Mouse (Mus musculus) mouse embryonic stem cell (cell line): Measurements from ENCODE around the gene Tbce.
"Not testable (repeated sequence)": the region's sequence is repeated elsewhere in the genome, so short reads cannot be mapped to it uniquely, and the experiment has no call there.

Source experiments
- in situ Hi-C, 2 experiments: fragments of 300-500 bp; cut with MboI; formaldehyde crosslinking; loops; 1 replicate in 1 of 2; 3 replicates in 1 of 2; pipeline ENCODE4 v1.14.3; 2019 to 2020; ENCODE audit warnings: low sequenced_read_pairs in 2 of 2, low pct_unique_long_range_greater_than_20kb in 1 of 2, mixed read lengths in 1 of 2; ENCODE audit not compliant: unreplicated experiment in 1 of 2

Tbce gene

DNA sequence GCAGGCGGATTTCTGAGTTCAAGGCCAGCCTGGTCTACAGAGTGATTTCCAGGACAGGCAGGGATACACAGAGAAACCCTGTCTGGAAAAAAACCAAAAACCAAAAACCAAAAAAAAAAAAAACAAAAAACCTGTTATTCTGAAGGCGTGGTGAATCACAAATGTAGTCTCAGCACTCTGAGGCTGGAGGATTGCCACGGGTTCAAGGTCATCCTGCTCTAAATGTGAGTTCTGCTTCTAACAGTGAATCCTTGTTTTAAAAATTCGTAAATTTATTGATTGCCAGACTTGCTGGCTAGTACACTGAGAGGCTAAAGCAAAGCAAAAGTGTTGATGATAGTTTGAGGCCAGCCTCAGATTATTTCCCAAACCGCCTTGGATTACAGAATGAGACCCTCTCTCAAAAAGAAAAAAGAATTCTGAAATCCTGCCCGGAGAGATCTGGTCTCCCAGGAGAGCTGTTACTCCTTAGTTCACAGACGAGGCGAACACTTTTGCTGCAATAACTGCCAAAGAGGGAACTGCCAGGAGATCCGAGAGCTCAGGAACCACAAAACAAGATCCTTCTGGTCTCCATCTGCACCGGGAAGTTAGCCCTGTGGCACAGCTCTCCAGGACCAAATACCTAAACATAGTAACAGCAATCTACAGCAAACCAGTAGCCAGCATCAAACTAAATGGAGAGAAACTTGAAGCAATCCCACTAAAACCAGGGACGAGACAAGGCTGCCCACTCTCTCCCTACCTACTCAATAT is 3.4 kb downstream of the Tbce start:
- in situ Hi-C loops, result no loop called here

DNA sequence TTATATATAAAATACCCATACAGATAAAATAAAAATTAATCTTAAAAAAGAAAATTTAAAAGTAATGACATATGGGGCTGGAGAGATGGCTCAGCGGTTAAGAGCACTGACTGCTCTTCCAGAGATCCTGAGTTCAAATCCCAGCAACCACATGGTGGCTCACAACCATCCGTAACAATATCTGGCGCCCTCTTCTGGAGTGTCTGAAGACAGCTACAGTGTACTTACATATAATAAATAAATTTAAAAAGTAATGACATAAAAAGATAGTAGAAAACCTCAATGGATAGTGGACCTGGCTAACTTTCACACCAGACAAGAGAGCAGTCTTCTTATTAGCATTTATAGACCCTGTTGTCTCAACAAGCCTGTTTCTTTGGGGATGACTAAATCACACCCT is 4.1 kb downstream of the Tbce start:
- in situ Hi-C loops, result not testable (repeated sequence)

DNA sequence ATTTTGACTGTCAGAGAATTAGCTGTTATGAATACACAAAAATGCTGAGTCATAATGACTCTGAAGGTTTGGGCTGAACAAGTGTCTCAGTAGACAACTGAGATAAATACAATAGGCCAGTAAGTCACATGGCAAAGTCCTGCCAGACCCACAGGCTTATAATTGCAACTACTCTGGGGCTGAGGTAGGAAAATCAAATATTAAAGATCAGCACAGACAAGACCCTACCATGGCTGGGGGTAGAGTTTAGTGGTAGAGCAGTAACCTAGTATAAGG is 5.4 kb downstream of the Tbce start:
- in situ Hi-C loops, result no loop called here

DNA sequence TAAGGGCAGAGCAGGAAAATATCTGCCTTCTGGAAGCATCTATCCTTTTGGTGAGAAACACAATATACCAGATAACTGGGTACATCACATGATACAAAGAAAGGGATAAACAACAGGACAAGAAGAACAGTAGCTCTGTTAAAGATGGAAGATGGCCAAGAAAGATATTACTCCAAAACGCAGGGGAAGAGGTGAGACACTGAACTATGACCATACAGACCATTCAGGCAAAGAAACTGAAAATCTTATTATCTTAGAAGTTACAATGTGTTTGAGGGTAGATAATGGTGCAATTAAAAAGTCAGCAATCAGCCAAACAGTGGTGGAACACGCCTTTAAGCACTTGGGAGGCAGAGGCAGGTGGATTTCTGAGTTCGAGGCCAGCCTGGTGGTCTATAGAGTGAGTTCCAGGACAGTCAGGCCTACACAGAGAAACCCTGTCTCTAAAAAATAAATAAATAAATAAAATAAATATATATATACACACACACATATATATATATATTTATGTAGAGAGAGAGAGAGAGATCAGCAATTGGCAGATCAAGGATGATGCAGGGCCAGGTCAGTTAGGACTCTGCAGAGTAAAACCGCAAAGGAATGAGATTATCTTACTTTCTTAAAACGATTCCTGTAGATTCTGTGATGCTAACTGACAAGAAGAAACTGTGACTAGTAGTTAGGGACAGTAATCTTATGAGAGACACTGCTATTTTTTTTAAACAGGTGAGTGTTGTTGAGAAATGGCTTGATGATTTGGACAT is 5.9 kb downstream of the Tbce start:
- in situ Hi-C loops, result no loop called here

DNA sequence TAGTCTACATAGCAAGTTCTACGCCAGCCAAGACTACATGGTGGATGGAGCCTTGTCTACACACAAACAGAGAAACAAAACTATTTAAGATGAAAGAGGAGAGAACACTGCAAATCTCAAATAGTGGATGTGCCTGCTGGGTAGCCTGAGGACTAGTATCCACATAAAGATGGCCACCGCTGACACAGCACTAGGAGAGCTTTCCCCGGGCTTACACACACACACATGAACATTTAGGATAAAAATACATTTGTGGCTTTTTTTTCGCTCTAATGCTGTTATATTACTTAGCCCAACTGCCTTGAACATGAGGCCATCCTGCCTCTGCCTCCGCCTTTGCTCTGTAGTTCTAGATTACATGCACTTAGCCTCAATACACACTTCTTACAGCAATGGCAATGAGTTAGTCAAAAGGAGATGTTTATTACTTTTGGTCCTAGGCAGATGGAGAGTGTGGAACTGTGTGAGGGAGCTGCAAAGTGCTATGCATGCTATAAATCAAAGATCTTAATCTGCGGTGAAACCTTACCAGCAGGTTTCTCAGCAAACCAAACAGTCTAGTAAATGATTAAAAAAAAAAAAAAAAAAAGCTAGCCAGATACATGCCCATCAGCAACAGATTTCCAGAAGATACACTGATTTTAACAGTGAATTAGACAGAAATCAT is 13.2 kb downstream of the Tbce start:
- in situ Hi-C loops, result no loop called here

DNA sequence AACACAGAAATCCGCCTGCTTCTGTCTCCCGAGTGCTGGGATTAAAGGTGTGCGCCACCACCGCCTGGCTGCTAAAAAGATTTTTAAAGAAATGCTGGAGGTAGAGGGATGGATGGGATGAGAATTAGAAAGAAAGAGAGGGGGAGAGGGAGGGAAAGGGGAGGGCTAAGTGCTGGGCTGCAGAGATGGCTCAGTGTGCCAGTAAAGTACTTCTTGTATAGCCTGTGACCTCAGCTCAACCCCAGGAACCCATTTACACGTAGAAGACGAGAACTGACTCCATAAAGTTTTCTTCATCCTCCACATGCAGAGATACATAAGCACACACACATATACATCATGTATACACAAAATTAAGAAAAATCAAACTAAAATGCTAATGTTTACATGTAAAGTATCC is 13.9 kb downstream of the Tbce start:
- in situ Hi-C loops, result no loop called here

DNA sequence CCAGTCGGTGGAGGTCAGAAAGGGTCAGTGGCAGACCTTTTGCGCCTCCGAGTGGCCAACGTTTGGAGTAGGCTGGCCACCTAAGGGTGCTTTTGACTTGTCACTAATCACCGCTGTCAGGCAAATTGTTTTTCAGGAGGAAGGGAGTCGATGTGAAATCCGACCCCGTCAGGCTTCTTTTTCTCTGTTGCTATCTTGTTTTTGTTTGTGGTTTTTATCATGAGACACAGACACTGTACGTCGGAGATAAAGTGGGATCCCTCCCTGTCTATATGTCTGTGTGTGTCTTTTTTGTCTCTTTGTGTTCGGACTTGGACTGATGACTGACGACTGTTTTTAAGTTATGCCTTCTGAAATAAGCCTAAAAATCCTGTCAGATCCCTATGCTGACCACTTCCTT is 18.0 kb downstream of the Tbce start:
- in situ Hi-C loops, result not testable (repeated sequence)

DNA sequence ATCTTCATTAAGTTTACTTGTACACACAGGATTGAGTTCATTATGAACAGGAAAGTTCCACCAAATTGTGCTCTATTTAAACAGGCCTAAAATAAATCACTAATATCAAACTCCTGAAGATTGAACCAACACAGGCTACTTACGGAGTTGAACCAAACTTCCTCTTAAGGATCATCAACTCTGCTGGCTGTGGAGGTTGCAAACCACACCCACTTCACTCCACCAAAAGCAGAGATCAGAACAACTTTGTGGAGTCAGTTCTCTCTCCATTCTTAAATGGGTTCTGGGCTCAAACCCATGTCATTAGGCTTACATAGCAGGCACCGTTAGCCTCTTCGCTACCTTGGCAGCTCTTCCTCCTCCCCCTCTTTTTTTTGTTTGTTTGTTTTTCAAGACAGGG is 20.6 kb downstream of the Tbce start:
- in situ Hi-C loops, result no loop called here

DNA sequence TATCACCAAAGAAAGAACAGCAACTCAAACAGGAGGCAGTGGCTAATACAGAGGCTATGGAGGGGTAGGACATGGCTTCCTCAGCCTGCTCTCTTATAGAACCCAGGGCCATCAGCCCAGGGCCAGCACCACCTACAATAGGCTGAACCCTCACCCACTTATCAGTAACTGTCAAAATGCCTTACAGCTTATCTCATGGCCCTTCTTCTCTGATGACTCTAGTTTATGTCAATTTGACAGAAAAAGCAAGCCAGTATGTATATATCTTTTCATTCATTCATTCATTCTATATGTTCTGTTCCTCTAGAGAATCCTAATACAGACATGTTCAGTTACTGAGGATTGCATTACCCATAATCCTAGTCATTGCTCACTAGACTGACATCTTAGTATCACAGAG is 21.2 kb downstream of the Tbce start:
- in situ Hi-C loops, result no loop called here

DNA sequence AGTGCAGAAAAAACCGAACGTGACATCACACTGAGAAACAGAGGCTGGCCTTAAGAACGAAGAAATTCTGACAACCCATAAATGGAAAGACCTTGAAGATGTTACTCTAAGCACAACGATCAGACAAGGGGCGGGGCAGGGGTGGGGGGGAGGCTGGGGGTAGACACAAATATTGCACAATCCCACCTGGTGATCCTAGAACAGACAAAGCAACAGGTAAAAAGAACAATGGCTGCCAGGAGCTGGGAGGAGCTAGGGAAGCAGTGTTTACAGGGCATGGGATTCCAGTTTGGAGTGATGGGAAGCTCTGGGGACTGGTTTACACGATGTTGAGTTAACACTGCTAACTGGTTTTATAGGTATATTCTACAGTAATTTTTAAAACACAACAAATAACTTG is 23.8 kb downstream of the Tbce start:
- in situ Hi-C loops, result no loop called here

DNA sequence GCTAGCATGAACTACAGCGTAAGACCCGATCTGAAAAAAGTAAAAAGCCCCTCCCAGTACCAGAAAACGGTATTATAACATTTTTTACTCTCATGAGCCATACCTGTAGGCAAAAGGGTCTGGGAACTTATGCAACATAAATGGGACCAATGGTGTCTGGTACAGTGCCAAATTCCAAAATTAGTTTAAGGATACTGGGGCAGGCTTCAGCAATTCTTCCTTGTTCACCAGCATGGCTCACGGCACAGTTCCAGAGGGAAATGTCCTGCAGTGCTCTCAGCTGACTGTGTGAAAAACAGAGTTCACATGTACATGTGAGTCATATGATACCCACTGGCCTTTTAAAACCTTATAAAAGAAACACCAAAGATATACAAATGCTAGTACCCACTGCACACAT is 24.9 kb downstream of the Tbce start:
- in situ Hi-C loops, result no loop called here

DNA sequence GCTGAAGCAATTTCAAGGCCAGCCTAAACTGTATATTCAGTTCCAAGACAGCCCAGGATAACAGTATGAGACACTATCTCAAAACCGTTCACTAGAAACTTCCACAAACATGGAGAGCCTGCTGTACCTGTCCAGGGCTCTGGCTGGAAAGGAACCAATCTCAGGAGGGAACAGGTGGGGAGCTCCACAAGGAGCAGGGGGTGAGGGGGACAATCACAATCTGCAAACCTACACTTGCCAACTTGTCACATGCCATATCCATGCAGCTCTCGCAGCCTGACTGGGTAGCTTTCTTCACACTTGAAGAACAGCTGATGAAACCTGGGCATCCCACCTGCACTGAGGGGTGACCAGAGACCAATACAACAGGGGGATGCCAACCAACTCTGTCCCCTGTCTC is 25.4 kb downstream of the Tbce start:
- in situ Hi-C loops, result no loop called here

DNA sequence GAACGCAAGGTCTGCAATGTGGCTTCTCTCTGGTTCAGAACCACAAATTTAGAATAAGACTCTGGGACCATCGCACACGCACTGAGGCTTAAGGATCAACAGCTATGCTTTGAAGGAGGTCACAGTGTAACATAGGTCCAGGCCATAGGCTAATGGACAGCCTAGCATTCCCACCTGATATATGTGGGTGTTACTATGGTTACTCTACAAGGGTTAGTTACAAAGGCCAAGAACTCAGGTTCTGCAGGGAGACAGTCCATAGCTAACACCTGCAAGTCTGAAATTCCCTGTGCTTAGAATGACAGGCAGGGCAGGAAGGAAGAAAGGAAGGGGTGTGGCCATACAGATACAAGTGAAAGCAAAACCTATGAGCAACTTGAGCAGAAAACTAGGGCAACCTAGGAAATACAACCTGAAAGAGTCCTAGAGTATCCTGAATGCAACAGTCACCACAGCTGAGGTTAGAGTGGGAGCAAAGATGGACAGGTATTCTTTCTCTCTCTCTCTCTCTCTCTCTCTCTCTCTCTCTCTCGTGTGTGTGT is 27.9 kb downstream of the Tbce start:
- in situ Hi-C loops, result no loop called here

DNA sequence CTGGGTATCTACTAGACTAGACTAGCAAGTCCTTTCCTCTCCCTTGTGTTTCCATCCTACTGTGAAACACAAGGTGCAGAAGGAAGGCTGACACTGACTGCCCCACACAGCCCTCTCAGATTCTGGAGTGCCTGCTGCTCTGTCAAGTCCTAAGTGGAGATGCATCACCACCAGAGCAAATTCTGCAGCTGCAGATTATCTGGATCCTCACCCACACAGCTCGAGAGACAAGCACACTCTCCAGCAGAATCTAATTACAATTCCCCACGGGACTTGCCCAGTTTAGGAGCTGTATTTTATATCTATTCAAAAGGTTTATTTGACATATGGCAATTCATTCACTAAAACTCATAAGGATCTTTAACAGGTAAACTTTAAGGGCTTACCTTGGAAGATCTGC is 33.4 kb downstream of the Tbce start:
- in situ Hi-C loops, result no loop called here

DNA sequence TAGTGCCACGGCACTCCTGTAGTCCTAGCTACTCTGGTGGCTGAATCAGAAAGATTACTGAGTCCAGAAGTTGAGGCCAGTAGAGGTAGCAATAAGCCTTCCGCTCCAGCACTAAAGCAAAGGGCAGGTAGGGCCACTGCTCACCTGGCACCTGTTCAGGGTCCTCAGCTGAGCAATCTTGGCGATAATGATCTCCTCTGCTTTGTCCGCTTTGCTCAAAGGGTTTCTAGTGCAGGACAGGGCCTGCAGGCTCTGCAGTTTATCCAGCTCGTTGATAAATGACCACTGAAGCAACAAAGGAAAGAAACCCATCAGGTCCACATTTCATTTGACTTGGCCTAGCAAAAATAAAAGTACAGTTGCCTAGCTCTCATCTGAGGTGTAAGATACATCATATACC is 34.4 kb downstream of the Tbce start:
- in situ Hi-C loops, result no loop called here

DNA sequence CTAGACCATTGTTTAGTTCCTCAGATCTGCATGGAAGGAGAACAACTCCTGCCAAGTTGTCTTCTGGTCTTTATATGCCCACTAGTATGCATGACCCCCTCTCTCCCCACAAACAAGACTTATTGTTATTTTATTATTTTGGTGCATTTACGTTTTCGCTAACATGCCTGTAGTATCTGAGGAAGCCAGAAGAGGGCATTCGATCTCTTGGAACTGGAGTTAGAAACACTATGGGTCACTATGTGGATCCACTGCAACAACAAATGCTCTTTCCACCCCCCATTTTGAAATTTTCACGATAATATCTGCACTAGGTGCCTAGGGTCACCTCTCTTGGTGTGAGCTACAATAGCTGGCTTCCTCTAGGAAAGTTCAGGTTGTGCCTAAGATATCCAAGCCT is 35.4 kb downstream of the Tbce start:
- in situ Hi-C loops, result no loop called here

DNA sequence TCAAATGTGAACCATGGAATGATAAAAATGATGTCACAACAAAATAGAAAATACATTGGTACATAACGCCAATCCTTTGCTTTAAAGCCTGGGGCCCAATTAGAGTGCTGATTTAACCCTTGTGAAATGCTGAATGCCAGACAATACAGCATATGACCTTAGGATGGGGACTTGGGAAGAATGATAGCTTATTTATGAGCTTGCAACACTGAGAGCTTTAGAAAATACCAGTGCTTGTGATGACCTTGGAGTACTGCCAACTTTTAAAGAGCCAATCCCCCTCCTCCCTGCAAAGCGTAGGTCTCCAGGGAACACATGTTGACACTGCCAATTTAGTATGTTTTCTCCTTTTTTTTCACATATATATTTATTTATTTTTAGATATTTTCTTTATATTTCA is 36.7 kb downstream of the Tbce start:
- in situ Hi-C loops, result no loop called here

DNA sequence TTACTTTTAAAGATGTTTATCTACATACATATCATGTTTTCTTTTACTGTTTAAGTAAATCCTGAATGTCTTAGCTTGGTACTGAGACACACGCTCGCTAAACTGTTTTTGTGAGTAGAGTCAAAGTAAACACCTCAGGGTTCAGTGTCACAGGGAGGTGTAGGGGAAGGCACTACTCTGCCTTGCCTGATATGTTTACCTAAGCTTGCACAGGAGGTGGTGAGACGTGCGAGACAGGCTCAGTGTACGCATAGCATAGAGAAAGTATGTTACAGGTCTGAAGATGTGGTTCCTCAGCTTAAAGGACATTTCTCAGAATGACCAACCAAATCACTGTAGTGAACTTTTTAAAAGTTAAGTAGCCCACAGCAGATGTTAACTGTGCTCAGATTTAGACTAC is 42.0 kb downstream of the Tbce start:
- in situ Hi-C loops, result no loop called here

DNA sequence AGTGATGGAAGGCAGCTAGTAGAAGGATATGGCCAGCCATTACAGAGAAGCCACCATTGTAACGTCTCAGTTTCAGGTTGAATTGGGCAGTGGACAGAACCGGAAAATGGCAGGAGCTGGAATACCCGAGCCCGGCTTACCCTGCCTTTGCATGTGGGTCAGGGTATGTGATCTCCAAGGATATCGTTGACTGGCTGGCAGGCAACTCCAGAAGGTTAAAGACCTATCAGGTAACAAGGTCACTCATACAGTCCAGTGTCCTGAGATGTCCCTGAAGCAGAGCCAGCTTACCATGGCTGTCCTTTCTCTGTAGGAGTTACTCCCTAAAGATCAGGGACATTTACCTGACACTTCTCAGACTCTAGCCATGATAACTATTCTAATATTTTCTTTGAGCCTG is 44.4 kb downstream of the Tbce start:
- in situ Hi-C loops, result no loop called here

DNA sequence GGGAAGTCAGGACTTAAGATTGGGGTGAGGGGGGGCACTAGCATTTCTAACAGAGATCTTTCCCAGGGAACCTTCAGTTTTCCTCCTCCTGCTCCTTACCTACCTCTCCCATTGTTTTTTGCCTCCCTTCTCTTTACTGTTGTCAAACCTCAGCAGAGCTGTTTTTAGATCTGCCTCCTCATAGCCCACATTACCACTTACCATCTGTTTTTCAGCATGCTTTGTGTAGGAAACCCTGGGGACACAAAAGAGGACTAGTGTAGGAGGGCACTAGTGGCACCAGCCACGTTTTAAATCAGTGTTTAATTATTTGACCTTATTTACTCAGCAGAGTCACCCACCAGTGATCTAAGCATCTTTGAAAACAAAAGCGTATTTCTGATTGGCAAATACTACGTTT is 46.4 kb downstream of the Tbce start:
- in situ Hi-C loops, result no loop called here
